Mouse (Mus musculus): ENCODE measurements around the gene Epn2. TPM values are rescaled to one million over a fixed set of nuclear protein-coding genes. Genes with fewer than 3 reads are reported as not detected.

Epn2 gene
- 26.7 and 28.5 TPM in 2 replicates for polyA plus RNA-seq (2016; fragmentation: Nextera tagmentation; extraction: Ambion mirVana)

- Histone ChIP-seq H3K4me1 (replicated peaks) (peaks cover 13% of the 10 kb centered on the region), H3K27me3 (no peaks in the 10 kb centered on the region; the same call in 1 of the 2 replicates), H3K9ac (replicated peaks) (peak within 1 kb of the TSS; percentile 91), H3K9me3 (peaks cover 5% of the 10 kb centered on the region), H3K4me2 (peak within 1 kb of the TSS; percentile 78), H3K27ac (peak within 1 kb of the TSS; percentile 93), H3K4me3 (replicated peaks) (peak within 1 kb of the TSS; percentile 86), H3K36me3 (peaks cover 9% of the 10 kb centered on the region; the same call in 1 of the 2 replicates)
- peak; percentile 94 for ATAC-seq (ENCODE audit: insufficient number of reproducible peaks, insufficient read depth, low FRiP score, low TSS enrichment, low read depth)
- WGBS: under 1% methylated on average over 92 of the region's 93 CpGs
These were observed at the start of gene Epn2 for GRCm38 (mm10) chr11:61578983-61579877. Gene Epn2, minus strand, starts transcription at chr11:61579687.

- Histone ChIP-seq H3K4me2 (no peak overlapping the region), H3K4me1 (replicated peaks) (no peaks in the 10 kb centered on the region), H3K9ac (replicated peaks) (no peak overlapping the region), H3K27me3 (no peaks in the 10 kb centered on the region; the same call in 1 of the 2 replicates), H3K9me3 (peaks cover 5% of the 10 kb centered on the region; the same call in 1 of the 2 replicates), H3K27ac (no peak overlapping the region), H3K36me3 (no peaks in the 10 kb centered on the region), H3K4me3 (replicated peaks) (no peak overlapping the region)
- ATAC-seq (ENCODE audit: insufficient number of reproducible peaks, insufficient read depth, low FRiP score, low TSS enrichment, low read depth): no peak
- WGBS: 91% methylated on average over 1 of the region's 1 CpGs
These were observed 47.0 kb upstream of the Epn2 start for GRCm38 (mm10) chr11:61626509-61626908.

- H3K27ac ChIP-seq: no peak overlapping the region
- peaks cover 5% of the 10 kb centered on the region; the same call in 1 of the 2 replicates for H3K9me3 ChIP-seq
- no peak overlapping the region for H3K4me2 ChIP-seq
- WGBS: 78% methylated on average over 7 of the region's 7 CpGs
- peaks cover 5% of the 10 kb centered on the region; the same call in 1 of the 2 replicates for H3K4me1 ChIP-seq (replicated peaks)
- no peaks in the 10 kb centered on the region; the same call in 1 of the 2 replicates for H3K27me3 ChIP-seq
- no peak for ATAC-seq (ENCODE audit: insufficient number of reproducible peaks, insufficient read depth, low FRiP score, low TSS enrichment, low read depth)
- no peaks in the 10 kb centered on the region for H3K36me3 ChIP-seq
- no peak overlapping the region for H3K9ac ChIP-seq (replicated peaks)
- H3K4me3 ChIP-seq (replicated peaks): no peak overlapping the region
These were observed 45.6 kb upstream of the Epn2 start for GRCm38 (mm10) chr11:61625136-61625535.

GRCm38 (mm10) chr11:61620762-61621161 is 41.3 kb upstream of the Epn2 start:
- peak overlapping the region; percentile 42 for H3K4me3 ChIP-seq (replicated peaks)
- H3K9ac ChIP-seq (replicated peaks): 0 out of 2 replicates have a peak overlapping the region, but pooled peaks have one; percentile 51
- H3K27me3 ChIP-seq: no peaks in the 10 kb centered on the region; the same call in 1 of the 2 replicates
- H3K36me3 ChIP-seq: no peaks in the 10 kb centered on the region
- peaks cover 16% of the 10 kb centered on the region for H3K4me1 ChIP-seq (replicated peaks)
- WGBS: 64% methylated on average over 8 of the region's 8 CpGs
- H3K9me3 ChIP-seq: no peaks in the 10 kb centered on the region
- H3K4me2 ChIP-seq: peak overlapping the region; percentile 73
- no peak for ATAC-seq (ENCODE audit: insufficient number of reproducible peaks, insufficient read depth, low FRiP score, low TSS enrichment, low read depth)
- no peak overlapping the region for H3K27ac ChIP-seq

GRCm38 (mm10) chr11:61620254-61620670 is 40.8 kb upstream of the Epn2 start:
- Histone ChIP-seq H3K9ac (replicated peaks) (peak overlapping the region; percentile 51), H3K4me2 (peak overlapping the region; percentile 73), H3K4me1 (replicated peaks) (peaks cover 21% of the 10 kb centered on the region), H3K27ac (0 out of 2 replicates have a peak overlapping the region, but pooled peaks have one; percentile 1), H3K36me3 (no peaks in the 10 kb centered on the region), H3K27me3 (no peaks in the 10 kb centered on the region; the same call in 1 of the 2 replicates), H3K9me3 (no peaks in the 10 kb centered on the region), H3K4me3 (replicated peaks) (peak overlapping the region; percentile 42)
- WGBS: 1% methylated on average over 17 of the region's 17 CpGs
- peak; percentile 29; the same call in 1 of the 2 replicates for ATAC-seq (ENCODE audit: insufficient number of reproducible peaks, insufficient read depth, low FRiP score, low TSS enrichment, low read depth)

GRCm38 (mm10) chr11:61619791-61620241 is 40.3 kb upstream of the Epn2 start:
- Histone ChIP-seq H3K4me3 (replicated peaks) (peak overlapping the region; percentile 42), H3K4me2 (peak overlapping the region; percentile 73), H3K9ac (replicated peaks) (peak overlapping the region; percentile 51), H3K9me3 (no peaks in the 10 kb centered on the region), H3K4me1 (replicated peaks) (peaks cover 23% of the 10 kb centered on the region), H3K27me3 (no peaks in the 10 kb centered on the region; the same call in 1 of the 2 replicates), H3K27ac (0 out of 2 replicates have a peak overlapping the region, but pooled peaks have one; percentile 1), H3K36me3 (no peaks in the 10 kb centered on the region)
- WGBS: 2% methylated on average over 17 of the region's 17 CpGs
- peak; percentile 52; the same call in 1 of the 2 replicates for ATAC-seq (ENCODE audit: insufficient number of reproducible peaks, insufficient read depth, low FRiP score, low TSS enrichment, low read depth)

- H3K36me3 ChIP-seq: no peaks in the 10 kb centered on the region
- H3K9ac ChIP-seq (replicated peaks): peak overlapping the region; percentile 51; the same call in 1 of the 2 replicates
- no peaks in the 10 kb centered on the region; the same call in 1 of the 2 replicates for H3K27me3 ChIP-seq
- 18% methylated on average over 6 of the region's 6 CpGs for WGBS
- no peak overlapping the region for H3K27ac ChIP-seq
- ATAC-seq (ENCODE audit: insufficient number of reproducible peaks, insufficient read depth, low FRiP score, low TSS enrichment, low read depth): no peak
- no peaks in the 10 kb centered on the region for H3K9me3 ChIP-seq
- peak overlapping the region; percentile 42 for H3K4me3 ChIP-seq (replicated peaks)
- H3K4me1 ChIP-seq (replicated peaks): peaks cover 23% of the 10 kb centered on the region
- H3K4me2 ChIP-seq: peak overlapping the region; percentile 73
These were observed 39.9 kb upstream of the Epn2 start for GRCm38 (mm10) chr11:61619356-61619755.

GRCm38 (mm10) chr11:61618571-61618970 is 39.1 kb upstream of the Epn2 start:
- Histone ChIP-seq H3K4me1 (replicated peaks) (peaks cover 23% of the 10 kb centered on the region), H3K9ac (replicated peaks) (no peak overlapping the region), H3K27me3 (no peaks in the 10 kb centered on the region), H3K36me3 (no peaks in the 10 kb centered on the region), H3K4me3 (replicated peaks) (no peak overlapping the region), H3K4me2 (no peak overlapping the region), H3K9me3 (no peaks in the 10 kb centered on the region), H3K27ac (no peak overlapping the region)
- ATAC-seq (ENCODE audit: insufficient number of reproducible peaks, insufficient read depth, low FRiP score, low TSS enrichment, low read depth): no peak
- 84% methylated on average over 8 of the region's 8 CpGs for WGBS

GRCm38 (mm10) chr11:61618131-61618530 is 38.6 kb upstream of the Epn2 start:
- no peak for ATAC-seq (ENCODE audit: insufficient number of reproducible peaks, insufficient read depth, low FRiP score, low TSS enrichment, low read depth)
- Histone ChIP-seq H3K9me3 (no peaks in the 10 kb centered on the region), H3K4me2 (no peak overlapping the region), H3K36me3 (no peaks in the 10 kb centered on the region), H3K4me1 (replicated peaks) (peaks cover 23% of the 10 kb centered on the region), H3K9ac (replicated peaks) (no peak overlapping the region), H3K27me3 (no peaks in the 10 kb centered on the region), H3K4me3 (replicated peaks) (no peak overlapping the region), H3K27ac (no peak overlapping the region)
- 88% methylated on average over 8 of the region's 8 CpGs for WGBS

GRCm38 (mm10) chr11:61617293-61617975 is 37.9 kb upstream of the Epn2 start:
- Histone ChIP-seq H3K4me2 (no peak overlapping the region), H3K4me3 (replicated peaks) (no peak overlapping the region), H3K9ac (replicated peaks) (no peak overlapping the region), H3K27ac (no peak overlapping the region), H3K4me1 (replicated peaks) (peaks cover 23% of the 10 kb centered on the region), H3K36me3 (no peaks in the 10 kb centered on the region), H3K27me3 (no peaks in the 10 kb centered on the region), H3K9me3 (no peaks in the 10 kb centered on the region)
- no peak for ATAC-seq (ENCODE audit: insufficient number of reproducible peaks, insufficient read depth, low FRiP score, low TSS enrichment, low read depth)
- 75% methylated on average over 7 of the region's 7 CpGs for WGBS
